18 mouse cellular contexts compared by ENCODE assay signal in the genomic region with DNA sequence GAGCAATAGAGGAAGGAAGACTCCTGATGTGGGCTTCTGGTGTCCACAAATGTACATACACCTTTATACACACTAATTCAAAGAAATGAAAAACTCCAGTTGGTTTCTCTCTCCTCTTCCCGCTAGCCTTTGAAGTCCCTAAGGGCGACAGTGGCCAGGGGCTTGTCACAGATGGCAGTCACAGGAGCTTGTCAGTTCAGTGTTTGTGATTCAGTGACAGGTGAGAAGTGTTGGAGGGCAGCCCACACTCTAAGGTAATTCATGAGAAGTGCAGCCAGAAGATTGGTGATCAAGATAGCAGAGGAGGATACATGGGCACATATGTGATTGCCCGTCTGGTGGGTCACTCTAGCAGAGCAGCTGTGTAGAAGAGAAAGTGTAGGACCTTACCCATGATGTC.
"Had no signal": no experiment of that assay in that cellular context is flagged by ENCODE, and none has a peak within 500 bp of the region (broad histone marks: within the 10 kb centered on the region; RNA-seq: fewer than 3 reads in every experiment).

No protein-coding gene starts in this region.

- H3K27me3 ChIP-seq: midbrain, embryonic 13.5 days; midbrain, embryonic 15.5 days; neural tube, embryonic 13.5 days; neural tube, embryonic 15.5 days had no signal

- H3K4me1 ChIP-seq: midbrain, embryonic 10.5 days; midbrain, embryonic 13.5 days; midbrain, embryonic 15.5 days; neural tube, embryonic 13.5 days; neural tube, embryonic 15.5 days had no signal

- H3K4me3 ChIP-seq: midbrain, embryonic 10.5 days; midbrain, embryonic 13.5 days; midbrain, embryonic 15.5 days; myocyte; neural tube, embryonic 13.5 days; neural tube, embryonic 15.5 days had no signal

- H3K9ac ChIP-seq: lung, embryonic 14.5 days; midbrain, embryonic 13.5 days; midbrain, embryonic 15.5 days; neural tube, embryonic 13.5 days; neural tube, embryonic 15.5 days had no signal

- H3K4me2 ChIP-seq: lung, embryonic 14.5 days; midbrain, embryonic 13.5 days; midbrain, embryonic 15.5 days; neural tube, embryonic 13.5 days; neural tube, embryonic 15.5 days had no signal

- DNase-seq: lung, adult 18-20 months; lung, embryonic 14.5 days; lung, postnatal 10 days; lung, postnatal 4 days; retina, postnatal 1 day; right cerebral cortex, adult 18-20 months; right cerebral cortex, postnatal 25 days; right cerebral cortex, postnatal 4 days; spleen, adult 18-20 months; thymus, adult 18-20 months; thymus, postnatal 14 days; thymus, postnatal 36 days had no signal

- H3K36me3 ChIP-seq: midbrain, embryonic 10.5 days; midbrain, embryonic 13.5 days; midbrain, embryonic 15.5 days; neural tube, embryonic 13.5 days; neural tube, embryonic 15.5 days had no signal

- H3K27ac ChIP-seq: midbrain, embryonic 10.5 days; midbrain, embryonic 13.5 days; midbrain, embryonic 15.5 days; neural tube, embryonic 13.5 days; neural tube, embryonic 15.5 days had no signal

- H3K9me3 ChIP-seq: midbrain, embryonic 10.5 days; midbrain, embryonic 13.5 days; midbrain, embryonic 15.5 days; neural tube, embryonic 13.5 days; neural tube, embryonic 15.5 days had no signal

- ATAC-seq: midbrain, embryonic 13.5 days; midbrain, embryonic 15.5 days had no signal
